8 mouse cellular contexts compared by ENCODE assay signal in the genomic region with DNA sequence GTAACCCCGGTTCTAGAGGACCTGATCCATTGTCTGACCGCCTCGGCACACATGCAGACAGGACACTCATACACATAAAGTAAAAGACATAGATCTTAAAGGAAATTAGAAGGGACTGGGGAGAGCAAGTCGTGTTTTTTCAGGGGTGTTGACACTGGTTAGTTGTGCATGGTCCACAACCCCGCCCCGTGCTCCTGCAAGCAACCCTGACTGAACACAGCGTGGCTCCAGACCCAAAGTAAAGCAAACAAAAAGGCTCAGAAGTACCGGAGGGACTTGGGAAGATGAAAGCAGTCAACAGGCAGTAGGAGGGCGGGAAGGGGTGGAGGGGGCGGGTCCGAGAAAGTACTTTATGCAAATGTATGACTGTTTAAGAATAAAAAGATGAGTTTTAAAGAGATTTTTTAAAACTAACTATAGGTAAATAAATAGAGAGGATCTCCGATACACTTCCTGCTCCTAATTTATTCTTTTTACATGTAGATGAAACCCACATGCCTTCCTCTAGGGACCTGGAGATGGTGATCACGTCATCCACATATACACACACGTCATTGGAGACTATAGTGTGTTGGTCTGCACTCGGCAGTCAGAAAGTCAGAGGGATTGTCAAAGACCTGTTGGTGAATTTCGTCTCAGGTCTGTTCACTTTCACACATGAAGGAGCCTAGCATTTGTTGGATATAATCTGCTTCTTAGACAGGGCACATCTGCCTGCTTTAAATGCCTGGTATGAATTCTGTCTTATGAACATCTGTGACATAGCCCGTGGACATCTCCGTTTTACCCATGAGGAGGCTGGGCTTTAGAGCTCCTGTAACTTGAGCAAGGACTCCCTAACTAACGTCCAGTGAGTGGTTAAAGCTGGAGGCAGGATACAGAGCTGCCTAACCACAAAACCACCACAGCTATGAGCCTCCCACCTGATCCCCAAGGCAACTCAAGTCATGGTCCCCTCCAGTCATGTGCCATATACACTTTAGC. TPM values are rescaled to one million over a fixed set of nuclear protein-coding genes. Genes with fewer than 3 reads are reported as not detected.
DNase-seq lines count a peak whose midpoint lies in the region; ATAC-seq and TF ChIP-seq lines count a peak whose summit lies in the region.

No protein-coding gene starts in this region.

- WGBS in embryonic facial prominence, embryonic 11.5 days: 33% methylated on average over 19 of the region's 19 CpGs
- 24% methylated on average over 19 of the region's 19 CpGs for WGBS in hindbrain, embryonic 15.5 days
- 29% methylated on average over 19 of the region's 19 CpGs for WGBS in lung, embryonic 14.5 days

- no peak overlapping the region for H3K4me3 ChIP-seq in embryonic facial prominence, embryonic 11.5 days (ENCODE audit: low read depth, low read length)
- H3K4me3 ChIP-seq in hindbrain, embryonic 15.5 days: 0 out of 2 replicates have a peak overlapping the region, but pooled peaks have one; percentile 4
- peak overlapping the region; percentile 13 for H3K4me3 ChIP-seq in lung, embryonic 14.5 days (ENCODE audit: low read depth, low read length)

- H3K27ac ChIP-seq in embryonic facial prominence, embryonic 11.5 days (replicated peaks; ENCODE audit: low read depth, low read length): no peak overlapping the region
- H3K27ac ChIP-seq in hindbrain, embryonic 15.5 days (replicated peaks): peak overlapping the region; percentile 23; the same call in 1 of the 2 replicates
- H3K27ac ChIP-seq in lung, embryonic 14.5 days (ENCODE audit: low read depth): peak overlapping the region; percentile 63; the same call in 1 of the 2 replicates

- no peak for TF ChIP-seq CTCF in lung, embryonic 14.5 days (IDR thresholded peaks at IDR 0.05; ENCODE audit: low read depth)

- no peak; the same call in 1 of the 2 replicates for ATAC-seq in embryonic facial prominence, embryonic 11.5 days (replicated peaks; ENCODE audit: insufficient number of reproducible peaks, low FRiP score, low TSS enrichment, low read depth)
- ATAC-seq in hindbrain, embryonic 15.5 days (ENCODE audit: low FRiP score, low read depth): no peak
- peak; percentile 42 for ATAC-seq in lung, embryonic 14.5 days (ENCODE audit: insufficient read depth)
- peak; percentile 44 for ATAC-seq in neutrophil, adult 5-6 weeks (ENCODE audit: extremely low read depth, insufficient number of reproducible peaks, low FRiP score, poor library complexity, severe bottlenecking)

- no peaks in the 10 kb centered on the region for H3K36me3 ChIP-seq in embryonic facial prominence, embryonic 11.5 days (replicated peaks; ENCODE audit: control insufficient read depth, insufficient read depth, low read depth, low read length)
- H3K36me3 ChIP-seq in hindbrain, embryonic 15.5 days: no peaks in the 10 kb centered on the region
- H3K36me3 ChIP-seq in lung, embryonic 14.5 days (ENCODE audit: insufficient read depth): no peaks in the 10 kb centered on the region

- no peak overlapping the region; the same call in 1 of the 2 replicates for H3K4me2 ChIP-seq in embryonic facial prominence, embryonic 11.5 days (ENCODE audit: low read depth, low read length)
- H3K4me2 ChIP-seq in hindbrain, embryonic 15.5 days: peak overlapping the region; percentile 24; the same call in 1 of the 2 replicates
- H3K4me2 ChIP-seq in lung, embryonic 14.5 days: peak overlapping the region; percentile 53

- H3K9ac ChIP-seq in embryonic facial prominence, embryonic 11.5 days (replicated peaks; ENCODE audit: low read length): peak overlapping the region; percentile 9; the same call in 1 of the 2 replicates
- no peak overlapping the region for H3K9ac ChIP-seq in hindbrain, embryonic 15.5 days
- peak overlapping the region; percentile 29; the same call in 1 of the 2 replicates for H3K9ac ChIP-seq in lung, embryonic 14.5 days

- no peaks in the 10 kb centered on the region; the same call in 1 of the 2 replicates for H3K4me1 ChIP-seq in embryonic facial prominence, embryonic 11.5 days (ENCODE audit: control insufficient read depth, insufficient read depth, low read length)
- H3K4me1 ChIP-seq in hindbrain, embryonic 15.5 days (replicated peaks): peaks cover 5% of the 10 kb centered on the region
- 0 out of 2 replicates have a peak, but pooled peaks cover 2% of the 10 kb centered on the region for H3K4me1 ChIP-seq in lung, embryonic 14.5 days (ENCODE audit: insufficient read depth)

- peak; percentile 27 for DNase-seq in kidney, adult 18-20 months
- no peak for DNase-seq in kidney, adult 9 months
- no peak for DNase-seq in embryonic facial prominence, embryonic 11.5 days (ENCODE audit: low spot score)
- peak; percentile 28 for DNase-seq in lung, embryonic 14.5 days
- no peak for DNase-seq in urinary bladder, adult 2 months (ENCODE audit: low spot score)
- DNase-seq in cerebellum, adult 11-12 months: no peak

- H3K9me3 ChIP-seq in embryonic facial prominence, embryonic 11.5 days (replicated peaks; ENCODE audit: control insufficient read depth, low read length): no peaks in the 10 kb centered on the region
- H3K9me3 ChIP-seq in hindbrain, embryonic 15.5 days: no peaks in the 10 kb centered on the region
- H3K9me3 ChIP-seq in lung, embryonic 14.5 days (ENCODE audit: low read depth, low read length): no peaks in the 10 kb centered on the region

- H3K27me3 ChIP-seq in embryonic facial prominence, embryonic 11.5 days (ENCODE audit: control insufficient read depth, insufficient read depth, low read length): no peaks in the 10 kb centered on the region
- no peaks in the 10 kb centered on the region for H3K27me3 ChIP-seq in hindbrain, embryonic 15.5 days
- no peaks in the 10 kb centered on the region for H3K27me3 ChIP-seq in lung, embryonic 14.5 days (ENCODE audit: insufficient read depth, low read length)

RNA-seq across cellular contexts. Expression of a gene that starts 11.4 kb away (rescaled TPM):
- polyA plus RNA-seq in embryonic facial prominence, embryonic 11.5 days (2014; fragmentation: Nextera tagmentation; extraction: Ambion mirVana): 3.1 and 3.7 TPM in 2 replicates
- polyA plus RNA-seq in hindbrain, embryonic 15.5 days (2015; fragmentation: Nextera tagmentation; extraction: Ambion mirVana): 19.4 and 22.1 TPM in 2 replicates
- 3.2 and 3.9 TPM in 2 replicates for polyA plus RNA-seq in lung, embryonic 14.5 days (2014; fragmentation: Nextera tagmentation; extraction: Ambion mirVana)
- 0.12 and 0.47 TPM in 2 replicates for total RNA-seq in neutrophil, adult 5-6 weeks (2017)
- 3.0 and 3.9 TPM in 2 replicates for polyA plus RNA-seq in urinary bladder, adult 2 months (2012; rRNA removed)

RNA-seq across cellular contexts. Expression of a gene that starts 38.8 kb away (rescaled TPM):
- 47.7 and 51.4 TPM in 2 replicates for polyA plus RNA-seq in embryonic facial prominence, embryonic 11.5 days (2014; fragmentation: Nextera tagmentation; extraction: Ambion mirVana)
- polyA plus RNA-seq in hindbrain, embryonic 15.5 days (2015; fragmentation: Nextera tagmentation; extraction: Ambion mirVana): 130 and 141 TPM in 2 replicates
- polyA plus RNA-seq in lung, embryonic 14.5 days (2014; fragmentation: Nextera tagmentation; extraction: Ambion mirVana): 19.2 and 20.4 TPM in 2 replicates
- 14.2 and 15.8 TPM in 2 replicates for total RNA-seq in neutrophil, adult 5-6 weeks (2017)
- polyA plus RNA-seq in urinary bladder, adult 2 months (2012; rRNA removed): 14.6 and 19.2 TPM in 2 replicates

RNA-seq across cellular contexts. Expression of a gene that starts 53.1 kb away (rescaled TPM):
- polyA plus RNA-seq in embryonic facial prominence, embryonic 11.5 days (2014; fragmentation: Nextera tagmentation; extraction: Ambion mirVana): 293 and 295 TPM in 2 replicates
- polyA plus RNA-seq in hindbrain, embryonic 15.5 days (2015; fragmentation: Nextera tagmentation; extraction: Ambion mirVana): 174 and 175 TPM in 2 replicates
- polyA plus RNA-seq in lung, embryonic 14.5 days (2014; fragmentation: Nextera tagmentation; extraction: Ambion mirVana): 213 and 214 TPM in 2 replicates
- total RNA-seq in neutrophil, adult 5-6 weeks (2017): 42.5 and 54.9 TPM in 2 replicates
- polyA plus RNA-seq in urinary bladder, adult 2 months (2012; rRNA removed): 47.7 and 55.6 TPM in 2 replicates

Comparison
In these comparisons a context has a peak if more than half of its experiments do, and no peak if none do; other contexts are left out.
1. DNase-seq: peak in kidney, adult 18-20 months (single experiment) and lung, embryonic 14.5 days (single experiment); none in kidney, adult 9 months (single experiment), embryonic facial prominence, embryonic 11.5 days (single experiment), urinary bladder, adult 2 months (single experiment) and cerebellum, adult 11-12 months (single experiment).
2. ATAC-seq: peak in lung, embryonic 14.5 days (single experiment) and neutrophil, adult 5-6 weeks (single experiment); none in embryonic facial prominence, embryonic 11.5 days (single experiment) and hindbrain, embryonic 15.5 days (single experiment).